In the genomic region with DNA sequence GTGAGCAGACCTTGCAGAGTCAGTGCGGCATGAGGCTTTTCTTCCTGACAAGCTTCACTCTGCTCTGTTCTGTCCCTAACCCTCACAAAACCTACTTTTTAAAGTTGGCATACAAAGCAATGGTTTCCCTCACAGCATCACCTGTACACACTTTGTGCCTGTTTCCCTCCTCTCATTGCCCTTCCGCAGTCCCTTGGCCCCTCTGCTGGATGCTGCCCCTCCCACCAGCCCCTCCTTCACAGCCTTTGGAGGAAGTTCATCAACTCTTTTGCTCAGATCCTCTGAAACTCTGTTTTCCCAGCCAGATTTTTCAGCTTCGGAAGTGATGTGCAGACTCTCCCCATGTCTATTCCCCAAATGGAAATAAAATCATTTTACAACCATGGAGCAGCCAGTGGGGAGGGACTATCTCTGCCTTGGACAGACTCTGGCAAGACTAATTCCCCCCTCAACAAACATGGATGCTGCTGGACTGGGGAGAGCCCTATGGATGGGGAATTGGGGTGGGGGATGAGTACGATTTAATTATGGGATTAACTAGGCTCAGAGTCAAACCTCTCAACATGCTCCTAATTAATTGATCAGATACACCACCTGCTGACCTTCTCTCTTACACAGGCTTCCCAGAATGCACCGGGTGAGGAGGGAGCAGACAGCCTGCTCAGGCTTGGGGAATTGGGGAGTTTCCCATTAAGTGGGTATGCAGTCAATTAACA, we compare ENCODE assay signal across 16 mouse cellular contexts.
DNase-seq lines count a peak whose midpoint lies in the region; ATAC-seq and TF ChIP-seq lines count a peak whose summit lies in the region.
"Had no signal": no experiment of that assay in that cellular context is flagged by ENCODE, and none has a peak within 500 bp of the region (broad histone marks: within the 10 kb centered on the region; RNA-seq: fewer than 3 reads in every experiment).

No protein-coding gene starts in this region.

- ATAC-seq in forebrain, embryonic 15.5 days (replicated peaks) = peak; percentile 55
- ATAC-seq: intestine, embryonic 16.5 days had no signal

- H3K9me3 ChIP-seq in forebrain, embryonic 15.5 days = no peaks in the 10 kb centered on the region
- no peaks in the 10 kb centered on the region for H3K9me3 ChIP-seq in midbrain, embryonic 10.5 days (replicated peaks)
- H3K9me3 ChIP-seq: heart, embryonic 13.5 days had no signal

- H3K4me1 ChIP-seq in forebrain, embryonic 15.5 days = peaks cover 6% of the 10 kb centered on the region
- peaks cover 14% of the 10 kb centered on the region for H3K4me1 ChIP-seq in midbrain, embryonic 10.5 days
- H3K4me1 ChIP-seq: heart, embryonic 13.5 days had no signal

- H3K27me3 ChIP-seq in forebrain, embryonic 15.5 days = no peaks in the 10 kb centered on the region
- H3K27me3 ChIP-seq in midbrain, embryonic 10.5 days (ENCODE audit: low read depth, poor library complexity, severe bottlenecking) = no peaks in the 10 kb centered on the region
- H3K27me3 ChIP-seq: heart, embryonic 13.5 days had no signal

- intact Hi-C loops in heart, postnatal 36 days (cut with DNase I) = no loop called here

- no peak overlapping the region for H3K4me3 ChIP-seq in layer of hippocampus, adult 2 months
- no peak overlapping the region for H3K4me3 ChIP-seq in forebrain, embryonic 15.5 days
- H3K4me3 ChIP-seq in midbrain, embryonic 10.5 days = no peak overlapping the region
- H3K4me3 ChIP-seq: heart, embryonic 13.5 days had no signal

- TF ChIP-seq CTCF in layer of hippocampus, adult 2 months (conservative IDR thresholded peaks at IDR 0.05) = no peak

- H3K27ac ChIP-seq in layer of hippocampus, adult 2 months = peak overlapping the region; percentile 70
- no peak overlapping the region for H3K27ac ChIP-seq in forebrain, embryonic 15.5 days (replicated peaks)
- H3K27ac ChIP-seq in midbrain, embryonic 10.5 days (replicated peaks) = no peak overlapping the region
- H3K27ac ChIP-seq: heart, embryonic 13.5 days had no signal

- WGBS in forebrain, embryonic 15.5 days = 18% methylated on average over 5 of the region's 5 CpGs
- 50% methylated on average over 5 of the region's 5 CpGs for WGBS in midbrain, embryonic 10.5 days

- H3K4me2 ChIP-seq in forebrain, embryonic 15.5 days (replicated peaks) = no peak overlapping the region
- H3K4me2 ChIP-seq: heart, embryonic 13.5 days had no signal

- peak in 1 of 2 experiments; percentile 14 for DNase-seq in layer of hippocampus, adult 2 months (ENCODE audit: low spot score in 2 of 2)
- no peak for DNase-seq in layer of hippocampus, adult 8-10 months (ENCODE audit: low spot score in 2 of 2)
- peak; percentile 16 for DNase-seq in midbrain, embryonic 10.5 days (ENCODE audit: low spot score)
- peak; percentile 64 for DNase-seq in retina, embryonic 14.5 days (ENCODE audit: low spot score)
- no peak for DNase-seq in left cerebral cortex, adult 11 months (ENCODE audit: low spot score)
- DNase-seq in left cerebral cortex, adult 8-10 months (ENCODE audit: low spot score in 2 of 2) = no peak
- DNase-seq in heart, postnatal 36 days = no peak
- DNase-seq: cerebellum, postnatal 14 days; gastrocnemius, postnatal 14 days; kidney, postnatal 14 days; lung, adult 2 months; spleen, adult 18-20 months; thymus, adult 18-20 months had no signal

- no peaks in the 10 kb centered on the region for H3K36me3 ChIP-seq in forebrain, embryonic 15.5 days
- H3K36me3 ChIP-seq in midbrain, embryonic 10.5 days = no peaks in the 10 kb centered on the region
- H3K36me3 ChIP-seq: heart, embryonic 13.5 days had no signal

- no peak overlapping the region for H3K9ac ChIP-seq in forebrain, embryonic 15.5 days (replicated peaks)
- H3K9ac ChIP-seq: heart, embryonic 13.5 days had no signal

Comparison
In these comparisons a context has a peak if more than half of its experiments do, and no peak if none do; other contexts are left out.
1. DNase-seq: peak in midbrain, embryonic 10.5 days (single experiment) and retina, embryonic 14.5 days (single experiment); none in layer of hippocampus, adult 8-10 months (0 of 2), left cerebral cortex, adult 11 months (single experiment), left cerebral cortex, adult 8-10 months (0 of 2) and heart, postnatal 36 days (0 of 2).